Comparison of ENCODE assay signal across 8 mouse cellular contexts in genomic region chr19:6979486-6980380, GRCm38 (mm10). TPM values are rescaled to one million over a fixed set of nuclear protein-coding genes. Genes with fewer than 3 reads are reported as not detected.
A peak's percentile ranks its signal among the peaks of the same experiment; 100 is the strongest.
DNase-seq lines count a peak whose midpoint lies in the region; ATAC-seq and TF ChIP-seq lines count a peak whose summit lies in the region.

No protein-coding gene starts in this region.

- ATAC-seq in activated CD4-positive, CD25-positive, alpha-beta regulatory T cell, adult 4 months: peak; percentile 82

- TF ChIP-seq POLR2A in cortical plate, adult 2 months (IDR thresholded peaks at IDR 0.05; ENCODE audit: extremely low read depth, insufficient read depth, low read length): peak; percentile 52; the same call in 1 of the 2 replicates

- no peaks in the 10 kb centered on the region for H3K27me3 ChIP-seq in megakaryocyte, embryonic 14.5 days (replicated peaks)

- peaks cover 5% of the 10 kb centered on the region; the same call in 1 of the 2 replicates for H3K4me1 ChIP-seq in cortical plate, adult 2 months (ENCODE audit: control insufficient read depth, insufficient read depth, low read length)
- peaks cover 61% of the 10 kb centered on the region for H3K4me1 ChIP-seq in megakaryocyte, embryonic 14.5 days

- peak; percentile 100 for DNase-seq in gastrocnemius, adult 8-10 months (ENCODE audit: low spot score in 2 of 2)
- peak; percentile 90 for DNase-seq in hindlimb bud, embryonic 11.5 days (ENCODE audit: extremely low spot score, low read depth, low spot score)
- peak; percentile 97 to 100 for DNase-seq in left cerebral cortex, adult 8-10 months (ENCODE audit: low spot score in 2 of 2)
- DNase-seq in right cerebral cortex, postnatal 10 days (ENCODE audit: low spot score in 2 of 2): peak; percentile 100
- peak; percentile 99 for DNase-seq in urinary bladder, postnatal 25 days (ENCODE audit: low spot score)

- peaks cover 43% of the 10 kb centered on the region for H3K36me3 ChIP-seq in megakaryocyte, embryonic 14.5 days (replicated peaks; ENCODE audit: low read length)

- peak; percentile 16; the same call in 1 of the 2 replicates for TF ChIP-seq CTCF in cortical plate, adult 2 months (IDR thresholded peaks at IDR 0.05; ENCODE audit: extremely low read depth, insufficient read depth, low read length)

- peak overlapping the region; percentile 65 for H3K4me3 ChIP-seq in cortical plate, adult 2 months (ENCODE audit: insufficient read depth, low read length)
- H3K4me3 ChIP-seq in megakaryocyte, embryonic 14.5 days (replicated peaks): peak overlapping the region; percentile 99

- H3K27ac ChIP-seq in cortical plate, adult 2 months (ENCODE audit: insufficient read depth, low read length): peak overlapping the region; percentile 78

- H3K9me3 ChIP-seq in megakaryocyte, embryonic 14.5 days: no peaks in the 10 kb centered on the region

RNA-seq across cellular contexts. Expression of gene Fkbp2, which starts 0.6 kb away (rescaled TPM):
- polyA plus RNA-seq in activated CD4-positive, CD25-positive, alpha-beta regulatory T cell, adult 4 months (2017; shearing (Covaris generic)): 10 to 100 TPM; 54.3 to 76.4 TPM
- polyA plus RNA-seq in cortical plate, adult 2 months (2012; rRNA removed): 215 and 217 TPM in 2 replicates
- 10 to 100 TPM in 1 of 4 experiments, 1 to 10 TPM in 3; 4.2 to 10.4 (median 5.8) TPM for total RNA-seq in gastrocnemius, adult 8-10 months (2022)
- total RNA-seq in left cerebral cortex, adult 8-10 months (2022): 100 to 1,000 TPM in 2 of 4 experiments, 10 to 100 TPM in 2; 79.1 to 129 (median 98.4) TPM
- polyA plus RNA-seq in megakaryocyte, embryonic 14.5 days (2012; ENCODE audit: insufficient read depth, low replicate concordance): 154 and 460 TPM in 2 replicates

RNA-seq across cellular contexts. Expression of gene Plcb3, which starts 3.5 kb away (rescaled TPM):
- polyA plus RNA-seq in activated CD4-positive, CD25-positive, alpha-beta regulatory T cell, adult 4 months (2017; shearing (Covaris generic)): 1 to 10 TPM; 3.2 to 5.1 TPM
- 17.4 and 18.4 TPM in 2 replicates for polyA plus RNA-seq in cortical plate, adult 2 months (2012; rRNA removed)
- 10 to 100 TPM in 1 of 4 experiments, 1 to 10 TPM in 3; 7.0 to 10.9 (median 9.4) TPM for total RNA-seq in gastrocnemius, adult 8-10 months (2022)
- 10 to 100 TPM; 13.8 to 18.2 (median 14.5) TPM for total RNA-seq in left cerebral cortex, adult 8-10 months (2022)
- 39.2 and 49.3 TPM in 2 replicates for polyA plus RNA-seq in megakaryocyte, embryonic 14.5 days (2012; ENCODE audit: insufficient read depth, low replicate concordance)

RNA-seq across cellular contexts. Expression of gene Ppp1r14b, which starts 5.0 kb away (rescaled TPM):
- 10 to 100 TPM; 14.2 to 26.1 TPM for polyA plus RNA-seq in activated CD4-positive, CD25-positive, alpha-beta regulatory T cell, adult 4 months (2017; shearing (Covaris generic))
- 48.3 and 49.4 TPM in 2 replicates for polyA plus RNA-seq in cortical plate, adult 2 months (2012; rRNA removed)
- total RNA-seq in gastrocnemius, adult 8-10 months (2022): 100 to 1,000 TPM; 144 to 194 (median 165) TPM
- 10 to 100 TPM; 56.6 to 72.1 (median 59.0) TPM for total RNA-seq in left cerebral cortex, adult 8-10 months (2022)
- polyA plus RNA-seq in megakaryocyte, embryonic 14.5 days (2012; ENCODE audit: insufficient read depth, low replicate concordance): 310 and 626 TPM in 2 replicates

RNA-seq across cellular contexts. Expression of gene Vegfb, which starts 7.7 kb away (rescaled TPM):
- 1 to 10 TPM; 2.5 to 2.6 TPM for polyA plus RNA-seq in activated CD4-positive, CD25-positive, alpha-beta regulatory T cell, adult 4 months (2017; shearing (Covaris generic))
- 99.6 and 107 TPM in 2 replicates for polyA plus RNA-seq in cortical plate, adult 2 months (2012; rRNA removed)
- total RNA-seq in gastrocnemius, adult 8-10 months (2022): 100 to 1,000 TPM; 167 to 187 (median 183) TPM
- total RNA-seq in left cerebral cortex, adult 8-10 months (2022): 100 to 1,000 TPM in 3 of 4 experiments, 10 to 100 TPM in 1; 98.9 to 107 (median 104) TPM
- polyA plus RNA-seq in megakaryocyte, embryonic 14.5 days (2012; ENCODE audit: insufficient read depth, low replicate concordance): 68.5 and 73.8 TPM in 2 replicates

RNA-seq across cellular contexts. Expression of gene Dnajc4, which starts 12.6 kb away (rescaled TPM):
- 10 to 100 TPM; 44.8 to 46.0 TPM for polyA plus RNA-seq in activated CD4-positive, CD25-positive, alpha-beta regulatory T cell, adult 4 months (2017; shearing (Covaris generic))
- 39.1 and 40.3 TPM in 2 replicates for polyA plus RNA-seq in cortical plate, adult 2 months (2012; rRNA removed)
- 10 to 100 TPM; 32.2 to 37.7 (median 36.4) TPM for total RNA-seq in gastrocnemius, adult 8-10 months (2022)
- total RNA-seq in left cerebral cortex, adult 8-10 months (2022): 10 to 100 TPM; 27.0 to 32.6 (median 29.7) TPM
- polyA plus RNA-seq in megakaryocyte, embryonic 14.5 days (2012; ENCODE audit: insufficient read depth, low replicate concordance): 19.1 and 20.6 TPM in 2 replicates

Comparison
In these comparisons a context has a peak if more than half of its experiments do, and no peak if none do; other contexts are left out.
1. Peak in every context shown above with its lines: DNase-seq, ATAC-seq, H3K4me3 ChIP-seq and H3K27ac ChIP-seq.